Mouse (Mus musculus) ES-E14 (cell line): ENCODE measurements around the gene Dclk3. TPM values are rescaled to one million over a fixed set of nuclear protein-coding genes. Genes with fewer than 3 reads are reported as not detected.

Source experiments
- DNase-seq: peaks from one replicate; pipeline ENCODE4 v3.0.0-alpha.2; 2013; ENCODE audit warnings: low read depth, low spot score
- H3K27ac ChIP-seq: 2 replicates; pipeline ENCODE4 v1.5.1; 2012; ENCODE audit warnings: low read depth, mild to moderate bottlenecking, low read length, moderate library complexity, mixed read lengths; ENCODE audit not compliant: poor library complexity, insufficient read depth, severe bottlenecking
- H3K36me3 ChIP-seq: 2 replicates; pipeline ENCODE4 v1.6.1; 2012; ENCODE audit warnings: mild to moderate bottlenecking, low read length, moderate library complexity, mixed read lengths; ENCODE audit not compliant: control insufficient read depth, poor library complexity, insufficient read depth, severe bottlenecking
- H3K4me1 ChIP-seq, 2 experiments: fragments of 150-350 bp in 1 of 2; sonication (generic) in 1 of 2; 2 replicates each; pipeline ENCODE4 v1.6.1; 2012; ENCODE audit warnings: low read length in 2 of 2, mild to moderate bottlenecking in 1 of 2, mixed read lengths in 1 of 2; ENCODE audit not compliant: control insufficient read depth in 2 of 2, insufficient read depth in 2 of 2, poor library complexity in 1 of 2
- H3K4me3 ChIP-seq, 2 experiments: fragments of 150-350 bp in 1 of 2; sonication (generic) in 1 of 2; 2 replicates each; pipeline ENCODE4 v1.5.1; 2012; ENCODE audit warnings: low read length in 2 of 2, low read depth in 1 of 2, mild to moderate bottlenecking in 1 of 2, mixed read lengths in 1 of 2; ENCODE audit not compliant: insufficient read depth in 1 of 2, poor library complexity in 1 of 2, severe bottlenecking in 1 of 2
- H3K9ac ChIP-seq: 2 replicates; pipeline ENCODE4 v1.6.1; 2012; ENCODE audit warnings: low read depth, mild to moderate bottlenecking, low read length, mixed read lengths; ENCODE audit not compliant: poor library complexity, insufficient read depth, severe bottlenecking
- H3K9me3 ChIP-seq: fragments of 150-350 bp; sonication (generic); 2 replicates; pipeline ENCODE4 v1.6.1; 2012; ENCODE audit warnings: low read depth, mild to moderate bottlenecking, low read length; ENCODE audit not compliant: control insufficient read depth, insufficient read depth
- CHD2 ChIP-seq: IDR thresholded peaks from 2 replicates; pipeline ENCODE4 v1.6.1; 2014; ENCODE audit warnings: mild to moderate bottlenecking, low read depth, low read length, inconsistent platforms
- HCFC1 ChIP-seq: IDR thresholded peaks from 2 replicates; pipeline ENCODE4 v1.6.1; 2012; ENCODE audit warnings: low read length, inconsistent platforms, borderline replicate concordance; ENCODE audit not compliant: insufficient read depth
- MAFK ChIP-seq: IDR thresholded peaks from 2 replicates; pipeline ENCODE4 v1.6.1; 2014; ENCODE audit warnings: mild to moderate bottlenecking, low read depth, low read length, inconsistent platforms; ENCODE audit not compliant: insufficient read depth
- ZC3H11A ChIP-seq: IDR thresholded peaks from 2 replicates; pipeline ENCODE4 v1.6.1; 2012; ENCODE audit warnings: low read depth, mild to moderate bottlenecking, inconsistent platforms, low read length, borderline replicate concordance
- ZNF384 ChIP-seq: IDR thresholded peaks from 2 replicates; pipeline ENCODE4 v1.6.1; 2012; ENCODE audit warnings: low read depth, low read length, inconsistent platforms
- in situ Hi-C, 2 experiments: fragments of 600-800 bp; cut with MboI; formaldehyde crosslinking; loops; one replicate each; pipeline ENCODE4 v1.15.1; 2025; ENCODE audit warnings: low sequenced_read_pairs in 2 of 2, inconsistent platforms in 1 of 2; ENCODE audit not compliant: unreplicated experiment in 2 of 2
- total RNA-seq: library from RNA; depleted of rRNA; stranded (reverse); fragments of 300-350 nt; gene quantifications from 2 replicates; pipeline ENCODE4 v1.2.3, GENCODE M21; 2012

Dclk3 gene
- total RNA-seq, 1 experiment = 0.40 TPM

- H3K4me3 ChIP-seq = no peak overlapping the region
- H3K27ac ChIP-seq = no peak overlapping the region
- no peak for DNase-seq
- TF ChIP-seq HCFC1 (no peak), ZNF384 (no peak), CHD2 (no peak), ZC3H11A (no peak), MAFK (no peak)
- no peaks in the 10 kb centered on the region for H3K9me3 ChIP-seq
- H3K36me3 ChIP-seq = no peaks in the 10 kb centered on the region
- H3K4me1 ChIP-seq = peaks cover 0 to 2% of the 10 kb centered on the region in 2 experiments; a peak in 1 of 4 replicates
- in situ Hi-C loops = no loop called here
- H3K9ac ChIP-seq = no peak overlapping the region
These were observed 22.7 kb downstream of the Dclk3 start for GRCm38 (mm10) chr9:111461415-111462103.

- in situ Hi-C loops = no loop called here
- DNase-seq = no peak
- H3K9ac ChIP-seq = no peak overlapping the region
These were observed 26.8 kb downstream of the Dclk3 start for GRCm38 (mm10) chr9:111465666-111466065.

DNA sequence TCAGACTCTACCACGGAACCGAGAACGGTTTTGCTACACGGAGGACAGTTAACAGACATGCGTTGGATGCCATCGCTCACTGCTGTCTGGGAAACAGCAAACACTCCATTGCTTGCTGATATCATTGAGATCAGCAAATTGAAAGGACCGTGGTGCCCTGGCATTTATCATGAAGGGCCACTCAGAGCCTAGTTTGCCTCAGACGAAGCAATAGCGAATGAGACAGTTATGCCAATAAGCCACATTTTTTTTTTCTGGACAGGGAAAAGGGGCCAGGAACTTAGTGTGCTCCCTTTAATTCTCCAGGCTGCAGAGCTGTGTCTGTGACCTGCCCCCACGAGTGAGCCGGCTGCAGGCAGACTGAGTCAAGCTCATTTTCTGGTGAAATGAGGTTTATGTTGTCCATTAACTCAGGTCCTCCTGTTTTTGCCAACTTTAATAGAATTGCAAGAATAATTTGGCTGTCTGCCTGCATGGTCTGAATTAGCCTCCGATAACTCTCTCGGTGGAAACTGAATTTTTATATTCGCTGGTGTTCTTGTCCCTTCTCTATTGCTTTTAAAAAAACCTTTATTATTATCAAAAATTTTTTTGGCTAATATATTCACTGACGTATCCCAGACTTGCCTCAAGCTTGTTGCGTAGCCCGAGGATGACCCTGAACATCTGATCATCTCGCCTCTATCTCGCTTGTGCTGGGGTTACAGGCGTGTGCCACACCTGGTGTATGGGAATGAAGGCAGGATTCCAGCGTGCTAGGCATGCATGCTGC is 35.0 kb downstream of the Dclk3 start:
- DNase-seq = no peak
- no peak for TF ChIP-seq ZNF384
- H3K4me3 ChIP-seq = no peak overlapping the region
- no peak overlapping the region for H3K27ac ChIP-seq
- H3K9ac ChIP-seq = no peak overlapping the region
- H3K9me3 ChIP-seq = no peaks in the 10 kb centered on the region
- H3K36me3 ChIP-seq = no peaks in the 10 kb centered on the region
- in situ Hi-C loops = no loop called here
- H3K4me1 ChIP-seq = no peaks in the 10 kb centered on the region

More at GRCm38 (mm10) chr9:111465666-111466065, 26.8 kb downstream of the Dclk3 start:
- Histone ChIP-seq H3K36me3 (no peaks in the 10 kb centered on the region), H3K9me3 (no peaks in the 10 kb centered on the region), H3K4me1 (no peaks in the 10 kb centered on the region), H3K4me3 (no peak overlapping the region), H3K27ac (no peak overlapping the region)
- no peak for TF ChIP-seq ZNF384
- no peak for TF ChIP-seq HCFC1
- no peak for TF ChIP-seq CHD2
- no peak for TF ChIP-seq MAFK

GRCm38 (mm10) chr9:111474458-111474745 is 35.5 kb downstream of the Dclk3 start:
- H3K9me3 ChIP-seq = no peaks in the 10 kb centered on the region
- no peaks in the 10 kb centered on the region for H3K36me3 ChIP-seq
- no peak overlapping the region for H3K4me3 ChIP-seq
- DNase-seq = no peak
- H3K9ac ChIP-seq = no peak overlapping the region
- in situ Hi-C loops = no loop called here
- no peaks in the 10 kb centered on the region for H3K4me1 ChIP-seq
- TF ChIP-seq CHD2 (no peak), MAFK (no peak), ZNF384 (no peak), HCFC1 (no peak), ZC3H11A (no peak)
- no peak overlapping the region for H3K27ac ChIP-seq
